ENCODE assay signal across 35 mouse cellular contexts in genomic region chr14:37110456-37110855, GRCm38 (mm10). TPM values are rescaled to one million over a fixed set of nuclear protein-coding genes. Genes with fewer than 3 reads are reported as not detected.
A peak's percentile ranks its signal among the peaks of the same experiment; 100 is the strongest.
DNase-seq lines count a peak whose midpoint lies in the region; ATAC-seq and TF ChIP-seq lines count a peak whose summit lies in the region.
"Had no signal": no experiment of that assay in that cellular context is flagged by ENCODE, and none has a peak within 500 bp of the region (broad histone marks: within the 10 kb centered on the region; RNA-seq: fewer than 3 reads in every experiment).

No protein-coding gene starts in this region.

- WGBS in hindbrain, embryonic 16.5 days, result 84% methylated on average over 2 of the region's 2 CpGs
- 86% methylated on average over 2 of the region's 2 CpGs for WGBS in hindbrain, embryonic 12.5 days
- whole genome bisulfite sequencing in midbrain, postnatal 0 days, result 87% methylated on average over 2 of the region's 2 CpGs
- WGBS in midbrain, embryonic 11.5 days, result 89% methylated on average over 2 of the region's 2 CpGs
- WGBS in liver, embryonic 12.5 days (ENCODE audit: insufficient replicate concordance), result 69% methylated on average over 2 of the region's 2 CpGs

- H3K4me2 ChIP-seq in hindbrain, embryonic 16.5 days (ENCODE audit: low read length), result no peak overlapping the region
- H3K4me2 ChIP-seq in hindbrain, embryonic 12.5 days (replicated peaks), result no peak overlapping the region
- no peak overlapping the region for H3K4me2 ChIP-seq in midbrain, postnatal 0 days (ENCODE audit: low read depth, low read length, poor library complexity, severe bottlenecking)
- H3K4me2 ChIP-seq in midbrain, embryonic 11.5 days, result no peak overlapping the region
- no peak overlapping the region for H3K4me2 ChIP-seq in liver, embryonic 12.5 days
- H3K4me2 ChIP-seq: embryonic facial prominence, embryonic 13.5 days; forebrain, embryonic 13.5 days; liver, embryonic 15.5 days; midbrain, embryonic 12.5 days; neural tube, embryonic 12.5 days had no signal

- TF ChIP-seq CTCF in midbrain, postnatal 0 days (IDR thresholded peaks at IDR 0.05), result no peak

- no peaks in the 10 kb centered on the region for H3K4me1 ChIP-seq in hindbrain, embryonic 16.5 days (ENCODE audit: control insufficient read depth, insufficient read depth, low read depth, low read length)
- H3K4me1 ChIP-seq in hindbrain, embryonic 12.5 days, result no peaks in the 10 kb centered on the region
- no peaks in the 10 kb centered on the region for H3K4me1 ChIP-seq in midbrain, postnatal 0 days (ENCODE audit: insufficient read depth, low read length)
- H3K4me1 ChIP-seq in midbrain, embryonic 11.5 days (ENCODE audit: control insufficient read depth, insufficient read depth, low read length), result no peaks in the 10 kb centered on the region
- H3K4me1 ChIP-seq in liver, embryonic 12.5 days, result no peaks in the 10 kb centered on the region
- H3K4me1 ChIP-seq: forebrain, embryonic 13.5 days; liver, embryonic 15.5 days; midbrain, embryonic 12.5 days; neural tube, embryonic 12.5 days had no signal

- no peak overlapping the region for H3K27ac ChIP-seq in hindbrain, embryonic 16.5 days (ENCODE audit: low read depth, low read length)
- H3K27ac ChIP-seq in hindbrain, embryonic 12.5 days, result no peak overlapping the region
- no peak overlapping the region for H3K27ac ChIP-seq in midbrain, postnatal 0 days (ENCODE audit: low read depth, low read length)
- H3K27ac ChIP-seq in midbrain, embryonic 11.5 days (ENCODE audit: low read depth, low read length), result no peak overlapping the region
- no peak overlapping the region for H3K27ac ChIP-seq in liver, embryonic 12.5 days
- H3K27ac ChIP-seq: embryonic facial prominence, embryonic 13.5 days; forebrain, embryonic 13.5 days; limb, embryonic 15.5 days; liver, embryonic 15.5 days; macrophage; midbrain, embryonic 12.5 days; neural tube, embryonic 12.5 days had no signal

- no peaks in the 10 kb centered on the region for H3K36me3 ChIP-seq in hindbrain, embryonic 16.5 days (ENCODE audit: control insufficient read depth, insufficient read depth, low read length)
- H3K36me3 ChIP-seq in hindbrain, embryonic 12.5 days, result no peaks in the 10 kb centered on the region
- no peaks in the 10 kb centered on the region for H3K36me3 ChIP-seq in midbrain, postnatal 0 days (ENCODE audit: insufficient read depth, low read length)
- no peaks in the 10 kb centered on the region for H3K36me3 ChIP-seq in midbrain, embryonic 11.5 days (ENCODE audit: control insufficient read depth, insufficient read depth, low read length)
- H3K36me3 ChIP-seq in liver, embryonic 12.5 days, result no peaks in the 10 kb centered on the region
- H3K36me3 ChIP-seq: embryonic facial prominence, embryonic 13.5 days; limb, embryonic 15.5 days; liver, embryonic 15.5 days; midbrain, embryonic 12.5 days; neural tube, embryonic 12.5 days had no signal

- H3K27me3 ChIP-seq in hindbrain, embryonic 16.5 days (replicated peaks; ENCODE audit: control insufficient read depth, insufficient read depth, low read length), result no peaks in the 10 kb centered on the region
- H3K27me3 ChIP-seq in hindbrain, embryonic 12.5 days, result no peaks in the 10 kb centered on the region
- H3K27me3 ChIP-seq in midbrain, postnatal 0 days (ENCODE audit: insufficient read depth, low read length), result no peaks in the 10 kb centered on the region
- H3K27me3 ChIP-seq in midbrain, embryonic 11.5 days (ENCODE audit: control insufficient read depth, insufficient read depth, low read length), result no peaks in the 10 kb centered on the region
- H3K27me3 ChIP-seq in liver, embryonic 12.5 days (replicated peaks), result no peaks in the 10 kb centered on the region
- H3K27me3 ChIP-seq: embryonic facial prominence, embryonic 13.5 days; forebrain, embryonic 13.5 days; limb, embryonic 15.5 days; liver, embryonic 15.5 days; midbrain, embryonic 12.5 days; neural tube, embryonic 12.5 days had no signal

- no peaks in the 10 kb centered on the region for H3K9me3 ChIP-seq in hindbrain, embryonic 16.5 days (ENCODE audit: control insufficient read depth, low read length)
- no peaks in the 10 kb centered on the region for H3K9me3 ChIP-seq in hindbrain, embryonic 12.5 days (replicated peaks)
- H3K9me3 ChIP-seq in midbrain, postnatal 0 days (ENCODE audit: low read length), result no peaks in the 10 kb centered on the region
- H3K9me3 ChIP-seq in midbrain, embryonic 11.5 days (ENCODE audit: control insufficient read depth, low read length), result no peaks in the 10 kb centered on the region
- no peaks in the 10 kb centered on the region for H3K9me3 ChIP-seq in liver, embryonic 12.5 days (replicated peaks)
- H3K9me3 ChIP-seq: embryonic facial prominence, embryonic 13.5 days; forebrain, embryonic 13.5 days; limb, embryonic 15.5 days; liver, embryonic 15.5 days; midbrain, embryonic 12.5 days; neural tube, embryonic 12.5 days had no signal

- no peak overlapping the region for H3K4me3 ChIP-seq in hindbrain, embryonic 16.5 days (ENCODE audit: low read length)
- H3K4me3 ChIP-seq in hindbrain, embryonic 12.5 days, result no peak overlapping the region
- no peak overlapping the region for H3K4me3 ChIP-seq in midbrain, postnatal 0 days (ENCODE audit: low read depth, low read length)
- no peak overlapping the region for H3K4me3 ChIP-seq in midbrain, embryonic 11.5 days (ENCODE audit: low read depth, low read length)
- H3K4me3 ChIP-seq in liver, embryonic 12.5 days, result no peak overlapping the region
- H3K4me3 ChIP-seq: embryonic facial prominence, embryonic 13.5 days; erythroblast, embryonic 14.5 days; forebrain, embryonic 13.5 days; limb, embryonic 15.5 days; liver, embryonic 15.5 days; midbrain, embryonic 12.5 days; neural tube, embryonic 12.5 days had no signal

- no peak overlapping the region for H3K9ac ChIP-seq in hindbrain, embryonic 16.5 days (ENCODE audit: low read depth, low read length)
- no peak overlapping the region for H3K9ac ChIP-seq in hindbrain, embryonic 12.5 days
- H3K9ac ChIP-seq in midbrain, postnatal 0 days (replicated peaks; ENCODE audit: low read length, poor library complexity, severe bottlenecking), result no peak overlapping the region
- no peak overlapping the region for H3K9ac ChIP-seq in midbrain, embryonic 11.5 days (ENCODE audit: low read length)
- H3K9ac ChIP-seq in liver, embryonic 12.5 days, result no peak overlapping the region
- H3K9ac ChIP-seq: embryonic facial prominence, embryonic 13.5 days; forebrain, embryonic 13.5 days; limb, embryonic 15.5 days; liver, embryonic 15.5 days; midbrain, embryonic 12.5 days; neural tube, embryonic 12.5 days had no signal

- ATAC-seq in hindbrain, embryonic 16.5 days, result peak; percentile 58
- no peak for ATAC-seq in hindbrain, embryonic 12.5 days (ENCODE audit: low FRiP score)
- ATAC-seq in midbrain, postnatal 0 days (ENCODE audit: low FRiP score), result no peak
- ATAC-seq in midbrain, embryonic 11.5 days (ENCODE audit: low FRiP score), result no peak
- ATAC-seq in liver, embryonic 12.5 days, result no peak
- ATAC-seq: forebrain, embryonic 13.5 days had no signal

- DNase-seq in midbrain, postnatal 0 days (ENCODE audit: low spot score), result peak; percentile 44
- DNase-seq in midbrain, embryonic 11.5 days (ENCODE audit: low spot score, missing footprints), result no peak
- peak; percentile 44 for DNase-seq in adipocyte (ENCODE audit: low spot score)
- no peak for DNase-seq in ovary, postnatal 10 days (ENCODE audit: low spot score)
- DNase-seq: adrenal gland, postnatal 36 days; cerebellum, adult 9-11 months; kidney, postnatal 36 days; layer of hippocampus, postnatal 36 days; retina, postnatal 1 day; right cerebral cortex, postnatal 25 days; spleen, adult 18-20 months; thymus, postnatal 14 days had no signal

RNA-seq across cellular contexts. Expression of gene 2610528A11Rik, which starts 3.4 kb away (rescaled TPM):
- 0.76 TPM in 1 of 2 replicates, not detected in the other for polyA plus RNA-seq in hindbrain, embryonic 16.5 days (2015; fragmentation: Nextera tagmentation; extraction: Ambion mirVana)
- polyA plus RNA-seq in hindbrain, embryonic 12.5 days (2016; fragmentation: Nextera tagmentation; extraction: Ambion mirVana), result not detected in 2 replicates
- total RNA-seq in midbrain, postnatal 0 days (2014; rRNA removed), result not detected in 2 replicates
- polyA plus RNA-seq in midbrain, postnatal 0 days (2015; fragmentation: Nextera tagmentation; extraction: Ambion mirVana), result 0.33 and 0.43 TPM in 2 replicates
- 0.32 TPM in 1 of 2 replicates, not detected in the other for polyA plus RNA-seq in midbrain, embryonic 11.5 days (2014; fragmentation: Nextera tagmentation; extraction: Ambion mirVana)
- not detected in 2 replicates for polyA plus RNA-seq in liver, embryonic 12.5 days (2016; fragmentation: Nextera tagmentation; extraction: Ambion mirVana)
- total RNA-seq: gastrocnemius, postnatal 4 days; heart, adult 8-10 months; monocyte, adult 5-6 weeks had no signal
- polyA plus RNA-seq: erythroblast, embryonic 14.5 days; forebrain, embryonic 13.5 days; midbrain, embryonic 12.5 days had no signal

RNA-seq across cellular contexts. Expression of gene Cdhr1, which starts 12.3 kb away (rescaled TPM):
- polyA plus RNA-seq in hindbrain, embryonic 16.5 days (2015; fragmentation: Nextera tagmentation; extraction: Ambion mirVana), result 5.5 and 6.2 TPM in 2 replicates
- polyA plus RNA-seq in hindbrain, embryonic 12.5 days (2016; fragmentation: Nextera tagmentation; extraction: Ambion mirVana), result 1.8 and 2.4 TPM in 2 replicates
- 7.4 and 8.0 TPM in 2 replicates for total RNA-seq in midbrain, postnatal 0 days (2014; rRNA removed)
- polyA plus RNA-seq in midbrain, postnatal 0 days (2015; fragmentation: Nextera tagmentation; extraction: Ambion mirVana), result 6.7 and 7.5 TPM in 2 replicates
- polyA plus RNA-seq in midbrain, embryonic 11.5 days (2014; fragmentation: Nextera tagmentation; extraction: Ambion mirVana), result 0.20 and 0.22 TPM in 2 replicates
- polyA plus RNA-seq in liver, embryonic 12.5 days (2016; fragmentation: Nextera tagmentation; extraction: Ambion mirVana), result not detected in 2 replicates
- total RNA-seq: adrenal gland, adult 18-20 months; gastrocnemius, adult 18-20 months; gastrocnemius, postnatal 4 days; heart, adult 8-10 months; monocyte, adult 5-6 weeks had no signal
- polyA plus RNA-seq: erythroblast, embryonic 14.5 days; liver, embryonic 15.5 days; macrophage had no signal

RNA-seq across cellular contexts. Expression of gene Ghitm, which starts 24.6 kb away (rescaled TPM):
- polyA plus RNA-seq in hindbrain, embryonic 16.5 days (2015; fragmentation: Nextera tagmentation; extraction: Ambion mirVana), result 226 and 236 TPM in 2 replicates
- polyA plus RNA-seq in hindbrain, embryonic 12.5 days (2016; fragmentation: Nextera tagmentation; extraction: Ambion mirVana), result 185 and 190 TPM in 2 replicates
- 93.9 and 95.9 TPM in 2 replicates for total RNA-seq in midbrain, postnatal 0 days (2014; rRNA removed)
- polyA plus RNA-seq in midbrain, postnatal 0 days (2015; fragmentation: Nextera tagmentation; extraction: Ambion mirVana), result 201 and 211 TPM in 2 replicates
- 213 and 220 TPM in 2 replicates for polyA plus RNA-seq in midbrain, embryonic 11.5 days (2014; fragmentation: Nextera tagmentation; extraction: Ambion mirVana)
- 253 and 263 TPM in 2 replicates for polyA plus RNA-seq in liver, embryonic 12.5 days (2016; fragmentation: Nextera tagmentation; extraction: Ambion mirVana)

RNA-seq across cellular contexts. Expression of gene Lrit2, which starts 42.7 kb away (rescaled TPM):
- polyA plus RNA-seq in hindbrain, embryonic 16.5 days (2015; fragmentation: Nextera tagmentation; extraction: Ambion mirVana), result not detected in 2 replicates
- not detected in 2 replicates for polyA plus RNA-seq in hindbrain, embryonic 12.5 days (2016; fragmentation: Nextera tagmentation; extraction: Ambion mirVana)
- total RNA-seq in midbrain, postnatal 0 days (2014; rRNA removed), result 0.16 TPM in 1 of 2 replicates, not detected in the other
- 0.06 and 0.07 TPM in 2 replicates for polyA plus RNA-seq in midbrain, postnatal 0 days (2015; fragmentation: Nextera tagmentation; extraction: Ambion mirVana)
- polyA plus RNA-seq in midbrain, embryonic 11.5 days (2014; fragmentation: Nextera tagmentation; extraction: Ambion mirVana), result not detected in 2 replicates
- polyA plus RNA-seq in liver, embryonic 12.5 days (2016; fragmentation: Nextera tagmentation; extraction: Ambion mirVana), result not detected in 2 replicates
- total RNA-seq: adrenal gland, adult 18-20 months; adrenal gland, postnatal 36 days; gastrocnemius, adult 18-20 months; gastrocnemius, postnatal 4 days; heart, adult 8-10 months; heart, postnatal 25 days; layer of hippocampus, adult 8-10 months; layer of hippocampus, postnatal 36 days; left cerebral cortex, postnatal 14 days; monocyte, adult 5-6 weeks had no signal
- polyA plus RNA-seq: cortical plate, adult 2 months; embryonic facial prominence, embryonic 13.5 days; erythroblast, embryonic 14.5 days; forebrain, embryonic 13.5 days; heart, embryonic 14.5 days; kidney, embryonic 14.5 days; limb, embryonic 15.5 days; liver, embryonic 15.5 days; lung, embryonic 16.5 days; macrophage; midbrain, embryonic 12.5 days; neural tube, embryonic 12.5 days had no signal

RNA-seq across cellular contexts. Expression of gene Lrit1, which starts 55.8 kb away (rescaled TPM):
- not detected in 2 replicates for polyA plus RNA-seq in hindbrain, embryonic 16.5 days (2015; fragmentation: Nextera tagmentation; extraction: Ambion mirVana)
- polyA plus RNA-seq in hindbrain, embryonic 12.5 days (2016; fragmentation: Nextera tagmentation; extraction: Ambion mirVana), result not detected in 2 replicates
- not detected in 2 replicates for total RNA-seq in midbrain, postnatal 0 days (2014; rRNA removed)
- polyA plus RNA-seq in midbrain, postnatal 0 days (2015; fragmentation: Nextera tagmentation; extraction: Ambion mirVana), result not detected in 2 replicates
- not detected in 2 replicates for polyA plus RNA-seq in midbrain, embryonic 11.5 days (2014; fragmentation: Nextera tagmentation; extraction: Ambion mirVana)
- polyA plus RNA-seq in liver, embryonic 12.5 days (2016; fragmentation: Nextera tagmentation; extraction: Ambion mirVana), result not detected in 2 replicates
- total RNA-seq: adrenal gland, adult 18-20 months; adrenal gland, postnatal 36 days; gastrocnemius, adult 18-20 months; heart, adult 8-10 months; heart, postnatal 25 days; layer of hippocampus, postnatal 36 days; monocyte, adult 5-6 weeks had no signal
- polyA plus RNA-seq: cortical plate, adult 2 months; embryonic facial prominence, embryonic 13.5 days; erythroblast, embryonic 14.5 days; forebrain, embryonic 13.5 days; heart, embryonic 14.5 days; kidney, embryonic 14.5 days; limb, embryonic 15.5 days; liver, embryonic 15.5 days; lung, embryonic 16.5 days; macrophage; midbrain, embryonic 12.5 days; neural tube, embryonic 12.5 days had no signal

Comparison
In these comparisons a context has a peak if more than half of its experiments do, and no peak if none do; other contexts are left out.
1. DNase-seq: peak in midbrain, postnatal 0 days (single experiment) and adipocyte (single experiment); none in midbrain, embryonic 11.5 days (single experiment) and ovary, postnatal 10 days (single experiment).